Mouse (Mus musculus) bone marrow macrophage, adult 2 months (primary cell): ENCODE results near the gene Klhl35.

Experiments
- CTCF ChIP-seq: IDR thresholded peaks from 2 replicates; pipeline ENCODE4 v1.5.1; 2012; ENCODE audit warnings: low read depth, mild to moderate bottlenecking, low read length, moderate library complexity
- POLR2A ChIP-seq: IDR thresholded peaks from 2 replicates; pipeline ENCODE4 v1.6.1; 2012; ENCODE audit warnings: mild to moderate bottlenecking, low read depth, low read length, borderline replicate concordance

DNA sequence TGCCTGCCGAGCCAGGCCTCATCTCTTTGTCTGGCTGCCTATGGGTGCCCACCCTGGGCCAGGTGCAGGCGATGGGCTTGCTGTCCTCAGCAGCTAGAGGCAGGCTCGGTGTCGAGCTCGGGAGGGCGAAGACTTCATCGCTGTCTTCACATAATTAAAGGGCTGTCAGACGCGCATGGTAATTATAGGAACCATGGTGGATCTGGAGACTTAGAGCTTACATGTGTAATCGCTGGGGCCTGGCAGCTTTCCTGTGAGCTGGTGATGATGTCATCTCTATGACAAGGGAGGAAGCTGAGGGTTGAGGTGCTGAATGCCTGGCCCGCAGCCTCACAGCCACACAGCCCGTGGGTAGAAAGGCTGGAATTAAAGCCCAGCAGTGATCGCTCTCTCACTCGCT, 33.6 kb upstream of the Klhl35 start:
- TF ChIP-seq CTCF (no peak), POLR2A (no peak)
